Mouse (Mus musculus) monocyte, adult 5-6 weeks (primary cell): ENCODE measurements around the gene Tmem268. TPM values are rescaled to one million over a fixed set of nuclear protein-coding genes. Genes with fewer than 3 reads are reported as not detected.

Experiments used
- ATAC-seq: fragments of 153-309, 156-312 bp; replicated peaks from 2 replicates; pipeline ENCODE4 v1.8.0; 2017; ENCODE audit warnings: mild to moderate bottlenecking; ENCODE audit not compliant: low TSS enrichment, insufficient number of reproducible peaks, severe bottlenecking, poor library complexity, low FRiP score
- total RNA-seq: library from RNA; stranded (forward); fragments of 200-1000, 200-491, 200-594 nt; gene quantifications from 3 replicates; pipeline ENCODE4 v1.2.3, GENCODE M21; 2017

The Tmem268 gene
- total RNA-seq, 1 experiment from 2014 or later: 5.0 TPM

DNA sequence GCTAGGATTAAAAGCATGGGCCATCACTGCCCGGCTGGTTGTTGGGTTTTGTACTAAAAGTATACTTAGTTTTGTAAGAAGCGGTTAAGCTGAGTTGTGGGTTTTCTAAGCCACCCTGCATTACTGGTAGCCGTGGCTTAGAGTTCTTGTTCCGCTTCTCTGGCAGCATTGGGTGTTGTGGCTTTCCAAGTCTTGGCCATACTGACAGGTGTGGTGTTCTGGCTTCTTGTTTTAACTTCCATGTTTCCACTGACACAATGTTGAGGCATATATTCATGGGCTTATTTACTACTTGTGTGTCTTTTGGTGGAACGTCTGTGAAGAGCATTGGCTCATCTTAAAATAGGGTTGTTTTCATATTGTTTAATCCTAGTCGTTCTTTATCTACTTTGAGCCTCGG, 31.4 kb downstream of the Tmem268 start:
- ATAC-seq: peak; percentile 72

DNA sequence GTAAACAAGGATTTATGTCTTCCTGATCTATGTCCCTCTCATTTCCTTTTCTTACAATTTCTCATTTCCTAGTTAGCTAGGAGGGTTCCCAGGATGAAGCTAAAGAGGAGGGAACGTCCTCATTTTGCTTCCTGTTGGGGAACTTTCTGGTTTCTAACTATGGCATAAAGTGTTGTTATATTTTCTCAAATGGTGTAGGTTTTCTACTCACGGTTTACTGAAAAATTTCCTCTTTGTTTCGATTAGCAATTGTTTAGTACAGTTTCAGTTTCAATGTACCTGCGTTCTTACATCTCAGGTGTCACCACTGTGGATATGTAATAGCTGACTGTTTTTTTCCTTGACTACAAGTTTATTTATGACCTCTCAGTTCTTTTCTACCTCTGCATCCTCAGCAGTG, 32.0 kb downstream of the Tmem268 start:
- no peak for ATAC-seq

GRCm38 (mm10) chr4:63594459-63595110, 36.0 kb downstream of the Tmem268 start:
- no peak for ATAC-seq

GRCm38 (mm10) chr4:63595259-63595658, 36.7 kb downstream of the Tmem268 start:
- no peak for ATAC-seq

- no peak for ATAC-seq
These were observed 37.4 kb downstream of the Tmem268 start for GRCm38 (mm10) chr4:63596010-63596409.

DNA sequence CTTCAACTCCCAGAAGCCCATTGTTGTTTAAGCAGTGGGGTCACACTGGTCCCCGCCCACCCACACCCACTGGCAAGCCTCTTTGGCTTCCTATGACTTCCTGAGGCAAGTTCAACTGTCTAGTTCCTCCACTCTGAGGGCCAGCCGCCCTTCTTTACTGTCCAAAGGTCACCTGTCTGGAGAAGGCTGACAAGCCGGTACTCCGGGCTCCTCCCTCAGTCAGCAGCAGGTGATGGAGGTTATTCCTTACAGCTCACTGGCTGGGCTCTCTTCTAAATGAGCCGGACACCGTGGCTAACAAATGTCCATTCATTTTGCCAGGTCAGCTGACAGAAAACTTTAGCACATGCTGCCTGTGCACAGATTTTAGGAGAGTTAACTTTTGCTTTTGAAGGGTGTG, 42.2 kb downstream of the Tmem268 start:
- ATAC-seq: no peak

GRCm38 (mm10) chr4:63601263-63601662, 42.7 kb downstream of the Tmem268 start:
- ATAC-seq: no peak

DNA sequence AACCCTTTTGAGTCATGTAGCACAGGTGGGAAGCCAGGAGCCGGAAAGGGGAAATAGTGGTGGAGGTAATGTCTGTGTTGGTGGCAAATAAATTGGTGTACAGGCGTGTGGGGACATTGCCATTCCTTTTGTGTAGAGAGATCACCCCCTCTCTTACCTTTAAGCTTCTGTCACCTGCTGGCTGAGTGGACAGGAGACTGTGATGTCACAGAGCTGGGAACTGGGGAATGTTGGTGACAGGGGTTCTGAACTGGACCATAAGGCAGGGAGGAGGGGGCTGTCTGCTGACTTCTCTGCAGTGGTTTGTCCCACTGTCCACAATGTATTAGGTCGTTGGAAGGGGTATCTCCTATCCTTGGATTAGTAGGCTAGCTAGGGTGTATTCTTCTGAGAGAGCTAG, 46.4 kb downstream of the Tmem268 start, which contains the start of gene Gm11213:
Gene Gm11213 (minus strand): TSS at position 317 of the 400 bp plus-strand sequence.
- ATAC-seq: no peak

GRCm38 (mm10) chr4:63605545-63605944, 47.0 kb downstream of the Tmem268 start:
- ATAC-seq: no peak

DNA sequence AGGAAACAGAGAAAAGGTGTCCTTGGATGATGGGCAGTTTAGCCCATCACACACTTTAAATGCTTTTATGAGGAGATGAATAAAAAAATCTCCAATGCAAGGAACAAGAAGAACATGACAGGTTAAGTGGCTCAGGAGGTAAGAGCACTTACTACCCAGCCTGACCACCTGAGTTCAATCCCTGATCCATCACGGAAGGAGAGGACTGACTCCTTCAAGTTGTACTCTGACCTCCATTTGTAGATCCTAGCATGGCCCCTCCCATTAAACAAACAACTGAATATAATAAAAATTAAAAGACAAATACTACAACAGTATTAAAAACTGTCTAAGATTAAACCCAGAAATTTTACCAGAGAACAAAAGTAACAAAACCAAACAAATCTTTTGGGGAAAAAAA, 47.4 kb downstream of the Tmem268 start:
- ATAC-seq: no peak

GRCm38 (mm10) chr4:63608391-63608790, 49.8 kb downstream of the Tmem268 start:
- ATAC-seq: no peak

DNA sequence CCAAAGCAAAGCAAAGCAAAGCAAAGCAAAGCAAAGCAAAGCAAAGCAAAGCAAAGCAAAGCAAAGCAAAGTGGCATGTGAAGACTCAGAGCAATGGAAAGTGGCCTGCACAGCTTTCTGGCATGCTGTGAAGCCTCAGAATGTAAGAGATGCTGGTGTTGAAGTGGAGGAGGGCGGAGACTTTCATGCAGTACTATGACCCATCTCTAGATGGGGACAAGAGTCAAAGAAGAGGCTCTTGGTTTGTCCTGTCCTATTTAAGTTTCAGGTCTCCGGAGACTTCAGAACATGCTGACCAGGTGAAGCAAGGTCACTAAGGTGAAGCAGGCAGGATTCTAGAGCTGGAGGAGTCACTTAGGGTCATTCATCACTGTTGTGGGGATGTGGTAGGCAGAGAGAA, 63.3 kb downstream of the Tmem268 start:
- ATAC-seq: no peak

DNA sequence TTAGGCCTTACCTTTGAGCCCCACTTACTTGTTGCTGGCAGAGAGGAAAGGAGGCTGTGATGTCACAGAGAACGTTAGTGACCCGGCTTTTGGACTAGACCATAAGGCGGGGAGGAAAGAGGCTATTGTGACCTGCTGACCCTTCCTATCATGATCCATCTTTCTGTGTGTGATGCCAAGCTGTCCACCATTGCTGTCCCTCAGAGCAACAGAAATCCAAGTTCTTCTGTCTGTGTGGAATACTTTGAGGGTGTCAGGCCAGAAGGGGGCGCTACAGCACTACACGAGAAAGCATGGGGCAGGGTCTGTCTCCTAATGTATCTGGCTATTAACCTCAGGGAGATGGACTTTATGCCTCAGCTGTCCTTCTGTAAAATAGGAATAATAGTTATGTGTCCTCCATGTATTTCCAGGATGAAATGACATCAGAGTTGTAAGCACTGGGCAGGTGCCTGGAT, 63.8 kb downstream of the Tmem268 start, which contains the start of gene Tex48:
Gene Tex48 (minus strand): TSS at position 51 of the 458 bp plus-strand sequence.
- ATAC-seq: no peak

GRCm38 (mm10) chr4:63625563-63626080, 67.0 kb downstream of the Tmem268 start:
- ATAC-seq: no peak

- ATAC-seq: no peak
These were observed 68.5 kb downstream of the Tmem268 start for GRCm38 (mm10) chr4:63627111-63627510.

DNA sequence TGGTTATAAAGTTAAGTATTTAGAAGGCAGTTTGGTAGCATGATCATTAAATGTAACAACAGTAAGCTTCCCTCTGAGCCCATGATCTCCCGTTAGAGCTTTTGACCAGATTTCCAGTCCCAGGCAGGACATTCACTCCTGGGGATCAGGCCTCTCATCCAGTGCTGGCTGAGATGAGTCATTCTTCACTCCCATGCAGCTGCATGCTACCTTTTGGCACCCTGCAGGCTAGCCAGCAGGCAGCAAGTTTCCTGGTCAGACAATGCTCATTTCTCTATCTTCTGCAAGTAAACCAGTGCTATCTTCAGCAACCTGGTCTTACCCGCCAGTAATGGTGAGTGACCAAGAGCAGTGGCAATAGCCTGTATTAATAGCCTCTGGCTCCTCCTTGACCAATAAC, 74.6 kb downstream of the Tmem268 start:
- ATAC-seq: no peak

Other genes starting within 250 kb of the Tmem268 start
- gene Orm1, start 214.2 kb upstream of the Tmem268 start, total RNA-seq: 1.7 TPM in 1 of 3 replicates, not detected in the others
- not detected in 3 replicates for gene Orm3, start 202.6 kb upstream of the Tmem268 start, total RNA-seq
- not detected in 3 replicates for gene Orm2, start 196.3 kb upstream of the Tmem268 start, total RNA-seq
- 70.1 to 153 TPM (median 72.2 TPM) in 3 replicates for gene Akna, start 155.4 kb upstream of the Tmem268 start, total RNA-seq
- 0.78 to 3.2 TPM (median 0.85 TPM) in 3 replicates for gene Whrn, start 62.8 kb upstream of the Tmem268 start, total RNA-seq
- gene Atp6v1g1, start 14.0 kb upstream of the Tmem268 start, total RNA-seq: 72.4 to 128 TPM (median 93.3 TPM) in 3 replicates
- gene Gm11213, start 46.5 kb downstream of the Tmem268 start, total RNA-seq: not detected in 3 replicates
- gene Tex48, start 63.6 kb downstream of the Tmem268 start, total RNA-seq: not detected in 3 replicates
- not detected in 3 replicates for gene Gm11214, start 104.6 kb downstream of the Tmem268 start, total RNA-seq
- not detected in 3 replicates for gene Tnfsf15, start 186.3 kb downstream of the Tmem268 start, total RNA-seq